Mouse (Mus musculus) lung, postnatal 14 days (tissue): Measurements from ENCODE around the gene Gm48552.

Experiments
- DNase-seq: peaks from one replicate; pipeline ENCODE4 v3.0.0; 2021

Gm48552 gene

GRCm38 (mm10) chr10:81389373-81389772, 568 bp downstream of the Gm48552 start:
- no peak for DNase-seq

- DNase-seq: peak; percentile 83
Observed at GRCm38 (mm10) chr10:81389801-81390677, 1.2 kb downstream of the Gm48552 start.

- no peak for DNase-seq
Observed at GRCm38 (mm10) chr10:81390678-81390965, 1.8 kb downstream of the Gm48552 start.

- no peak for DNase-seq
Observed at GRCm38 (mm10) chr10:81392270-81392669, 3.5 kb downstream of the Gm48552 start.

GRCm38 (mm10) chr10:81392781-81393185, 4.0 kb downstream of the Gm48552 start, which contains the start of gene Smim24:
Gene Smim24 (plus strand): TSS chr10:81393051.
- no peak for DNase-seq

- peak; percentile 49 for DNase-seq
Observed at GRCm38 (mm10) chr10:81393456-81394063, 4.8 kb downstream of the Gm48552 start.

- peak; percentile 82 for DNase-seq
Observed at GRCm38 (mm10) chr10:81395127-81395526, 6.3 kb downstream of the Gm48552 start.

GRCm38 (mm10) chr10:81395865-81396264, 7.1 kb downstream of the Gm48552 start:
- DNase-seq: no peak

GRCm38 (mm10) chr10:81396749-81397148, 7.9 kb downstream of the Gm48552 start:
- DNase-seq: no peak

GRCm38 (mm10) chr10:81399296-81399695, 10.5 kb downstream of the Gm48552 start:
- no peak for DNase-seq

- no peak for DNase-seq
Observed at GRCm38 (mm10) chr10:81399798-81400308, 11.0 kb downstream of the Gm48552 start.

GRCm38 (mm10) chr10:81400371-81401204, 11.8 kb downstream of the Gm48552 start:
- no peak for DNase-seq

GRCm38 (mm10) chr10:81401205-81401520, 12.4 kb downstream of the Gm48552 start:
- DNase-seq: no peak

GRCm38 (mm10) chr10:81401521-81402226, 12.9 kb downstream of the Gm48552 start:
- DNase-seq: peak; percentile 79

- DNase-seq: no peak
Observed at GRCm38 (mm10) chr10:81402227-81402765, 13.5 kb downstream of the Gm48552 start.

- no peak for DNase-seq
Observed at GRCm38 (mm10) chr10:81403511-81403910, 14.7 kb downstream of the Gm48552 start.

- DNase-seq: no peak
Observed at GRCm38 (mm10) chr10:81404082-81404481, 15.3 kb downstream of the Gm48552 start.

GRCm38 (mm10) chr10:81404720-81405119, 15.9 kb downstream of the Gm48552 start:
- DNase-seq: peak; percentile 65

GRCm38 (mm10) chr10:81405588-81406201, 16.9 kb downstream of the Gm48552 start:
- DNase-seq: peak; percentile 76

GRCm38 (mm10) chr10:81406504-81407440, 18.0 kb downstream of the Gm48552 start:
- DNase-seq: no peak
